Mouse (Mus musculus) gastrocnemius, adult 2 months (tissue): ENCODE data around the gene Tmem131. TPM values are rescaled to one million over a fixed set of nuclear protein-coding genes. Genes with fewer than 3 reads are reported as not detected.

Experiments used
- DNase-seq: peaks from one replicate; pipeline ENCODE4 v3.0.0; 2022
- H3K27ac ChIP-seq: fragments of 200-600 bp; 2 replicates; pipeline ENCODE4 v1.8.1; 2022; ENCODE audit warnings: mild to moderate bottlenecking
- H3K4me3 ChIP-seq: fragments of 200-600 bp; 2 replicates; pipeline ENCODE4 v1.8.1; 2022; ENCODE audit warnings: mild to moderate bottlenecking, moderate library complexity
- CTCF ChIP-seq: fragments of 200-600 bp; IDR thresholded peaks from 2 replicates; pipeline ENCODE4 v1.8.1; 2022; ENCODE audit warnings: antibody characterized with exemption, mild to moderate bottlenecking, moderate library complexity
- intact Hi-C: fragments of 180-260 bp; cut with DNase I; formaldehyde crosslinking; loops from one replicate; pipeline ENCODE4 v1.15.1; 2025
- total RNA-seq, 2 experiments: library from RNA; stranded (reverse); gene quantifications; 2 replicates each; pipeline ENCODE4 v1.2.3; 2021

The Tmem131 gene
- total RNA-seq, 2 experiments from 2014 or later: 24.1 to 37.5 TPM

DNA sequence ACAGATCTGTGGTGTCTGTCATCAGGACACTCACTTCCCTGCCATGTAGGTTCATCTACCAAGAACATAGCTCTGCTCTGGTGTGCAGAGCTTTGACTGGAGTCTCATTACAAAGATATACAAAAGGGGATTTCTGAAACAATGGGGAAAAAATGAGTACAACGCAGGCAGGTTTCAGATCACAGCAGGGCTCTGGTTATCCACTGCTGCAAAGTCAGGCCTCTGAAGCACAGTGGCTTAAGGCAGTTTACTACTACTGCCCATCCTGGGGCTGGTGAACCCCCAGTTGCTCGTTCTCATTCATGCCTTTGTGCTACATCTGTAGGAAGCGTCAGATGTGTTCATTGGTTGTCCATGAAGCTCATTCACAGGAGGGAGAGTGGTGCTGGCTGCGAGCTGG is 57.0 kb downstream of the Tmem131 start:
- no peak for DNase-seq
- H3K4me3 ChIP-seq: no peak overlapping the region
- peak overlapping the region; percentile 71; the same call in 1 of the 2 replicates for H3K27ac ChIP-seq
- intact Hi-C loops: no loop called here
- TF ChIP-seq CTCF: no peak

DNA sequence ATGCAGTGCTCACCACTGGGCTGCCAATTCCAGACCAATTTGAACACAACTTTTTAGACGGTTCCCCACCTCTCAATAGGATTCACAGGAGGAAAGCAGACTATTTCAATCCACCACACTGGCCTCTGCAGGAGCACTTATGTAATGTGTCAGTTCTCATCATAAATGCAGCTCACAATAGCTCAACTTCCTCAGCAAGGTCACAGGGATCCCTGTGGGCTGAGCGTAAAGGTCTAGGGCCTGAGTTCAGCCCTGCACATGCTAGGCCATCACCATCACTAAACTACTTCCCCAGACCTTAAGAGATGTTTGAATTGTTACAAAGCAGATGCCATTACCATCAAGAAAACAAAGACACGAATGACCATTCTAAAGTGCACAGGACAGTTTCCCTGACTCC is 58.9 kb downstream of the Tmem131 start:
- no peak overlapping the region for H3K4me3 ChIP-seq
- H3K27ac ChIP-seq: peak overlapping the region; percentile 71
- intact Hi-C loops: loop anchor here (5.0 kb wide), 1 partner anchor 38 kb away; no protein-coding TSS in a partner anchor
- DNase-seq: no peak
- TF ChIP-seq CTCF: no peak

- no peak for TF ChIP-seq CTCF
- H3K4me3 ChIP-seq: no peak overlapping the region
- peak overlapping the region; percentile 71 for H3K27ac ChIP-seq
- intact Hi-C loops: loop anchor here (2.0 to 5.0 kb wide), 2 partner anchors 21 to 38 kb away; no protein-coding TSS in a partner anchor
- DNase-seq: no peak
Observed at GRCm38 (mm10) chr1:36883805-36884204, 59.7 kb downstream of the Tmem131 start.

GRCm38 (mm10) chr1:36879154-36879553 is 64.3 kb downstream of the Tmem131 start:
- no peak overlapping the region for H3K27ac ChIP-seq
- no peak for DNase-seq
- intact Hi-C loops: no loop called here
- H3K4me3 ChIP-seq: no peak overlapping the region
- TF ChIP-seq CTCF: no peak

DNA sequence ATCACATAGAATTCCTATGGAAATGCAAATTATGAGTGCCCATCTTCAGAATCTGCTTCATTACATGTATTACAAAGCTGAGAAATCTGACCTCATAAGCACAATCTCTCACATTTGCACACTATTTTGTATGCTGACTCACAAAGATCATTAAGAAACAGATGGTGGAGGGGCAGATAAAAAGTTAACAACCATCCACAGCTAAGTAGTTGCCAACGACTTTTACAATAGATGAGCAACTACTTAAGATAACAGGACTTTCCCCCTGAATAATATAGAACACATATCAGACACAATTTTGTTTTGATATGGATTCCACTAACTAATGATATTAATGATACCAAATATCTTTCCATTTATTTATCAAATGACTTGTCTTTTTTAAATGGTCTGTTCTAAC is 66.3 kb downstream of the Tmem131 start:
- Histone ChIP-seq H3K4me3 (no peak overlapping the region), H3K27ac (no peak overlapping the region)
- intact Hi-C loops: no loop called here
- DNase-seq: no peak
- TF ChIP-seq CTCF: no peak

GRCm38 (mm10) chr1:36874874-36875561 is 68.4 kb downstream of the Tmem131 start:
- intact Hi-C loops: no loop called here
- peak overlapping the region; percentile 69 for H3K27ac ChIP-seq
- peak; percentile 52 for DNase-seq
- H3K4me3 ChIP-seq: no peak overlapping the region
- peak; percentile 34; the same call in 1 of the 2 replicates for TF ChIP-seq CTCF

- TF ChIP-seq CTCF: no peak
- Histone ChIP-seq H3K4me3 (no peak overlapping the region), H3K27ac (no peak overlapping the region)
- intact Hi-C loops: no loop called here
- no peak for DNase-seq
Observed at GRCm38 (mm10) chr1:36871238-36871637, 72.2 kb downstream of the Tmem131 start.

DNA sequence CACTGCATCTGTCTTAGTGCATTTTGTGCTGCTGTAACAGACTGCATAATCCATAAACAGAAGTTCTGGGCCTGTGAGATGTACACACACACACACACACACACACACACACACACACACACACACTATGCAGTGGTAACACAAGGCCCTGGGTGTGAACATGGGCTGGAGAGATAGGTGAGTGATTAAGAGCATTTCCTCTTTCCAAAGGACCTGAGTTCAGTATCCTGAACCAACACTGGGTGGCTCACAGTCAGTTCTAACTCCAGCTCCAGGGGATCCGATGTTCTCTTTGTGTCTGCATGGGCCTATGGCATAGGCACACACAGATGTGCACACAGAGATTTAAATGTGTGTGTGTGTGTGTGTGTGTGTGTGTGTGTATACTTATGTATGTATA is 72.9 kb downstream of the Tmem131 start:
- H3K4me3 ChIP-seq: no peak overlapping the region
- TF ChIP-seq CTCF: no peak
- H3K27ac ChIP-seq: no peak overlapping the region
- intact Hi-C loops: no loop called here
- DNase-seq: no peak

GRCm38 (mm10) chr1:36864757-36865156 is 78.7 kb downstream of the Tmem131 start:
- Histone ChIP-seq H3K4me3 (no peak overlapping the region), H3K27ac (peak overlapping the region; percentile 65)
- no peak for TF ChIP-seq CTCF
- intact Hi-C loops: loop anchor here (5.0 kb wide), 1 partner anchor 73 kb away; no protein-coding TSS in a partner anchor
- peak; percentile 65 for DNase-seq

GRCm38 (mm10) chr1:36861775-36862174 is 81.7 kb downstream of the Tmem131 start:
- DNase-seq: no peak
- no peak overlapping the region for H3K4me3 ChIP-seq
- intact Hi-C loops: loop anchor here (2.0 to 5.0 kb wide), 2 partner anchors 21 to 76 kb away; no protein-coding TSS in a partner anchor
- peak overlapping the region; percentile 73 for H3K27ac ChIP-seq
- TF ChIP-seq CTCF: no peak

- no peak for DNase-seq
- no peak overlapping the region; the same call in 1 of the 2 replicates for H3K4me3 ChIP-seq
- intact Hi-C loops: loop anchor here (5.0 kb wide), 1 partner anchor 76 kb away; no protein-coding TSS in a partner anchor
- TF ChIP-seq CTCF: no peak
- peak overlapping the region; percentile 73 for H3K27ac ChIP-seq
Observed at GRCm38 (mm10) chr1:36860876-36861275, 82.6 kb downstream of the Tmem131 start.

DNA sequence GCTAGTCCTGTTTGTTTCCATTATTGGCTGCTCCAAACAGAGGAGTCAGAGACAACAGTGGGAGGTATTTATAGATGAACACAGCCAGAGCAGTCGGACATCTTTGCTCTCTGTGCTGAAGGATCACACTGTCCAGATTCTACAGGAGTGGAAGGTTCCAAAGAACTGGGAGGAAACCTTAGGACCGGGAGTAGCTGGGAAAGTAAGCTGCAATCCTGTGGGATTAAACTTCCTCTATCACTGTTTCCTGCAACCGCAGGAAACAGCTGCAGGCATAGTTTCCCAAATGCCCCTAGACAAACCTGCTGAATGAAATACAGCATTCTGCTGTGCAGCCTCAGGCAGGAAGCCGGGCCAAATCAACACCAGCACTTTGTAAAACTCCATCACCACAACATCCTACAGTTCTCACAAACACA is 83.0 kb downstream of the Tmem131 start:
- intact Hi-C loops: loop anchor here (5.0 kb wide), 1 partner anchor 77 kb away; no protein-coding TSS in a partner anchor
- no peak overlapping the region; the same call in 1 of the 2 replicates for H3K4me3 ChIP-seq
- no peak for TF ChIP-seq CTCF
- peak overlapping the region; percentile 73 for H3K27ac ChIP-seq
- DNase-seq: no peak

- Histone ChIP-seq H3K4me3 (no peak overlapping the region), H3K27ac (no peak overlapping the region)
- no peak for DNase-seq
- TF ChIP-seq CTCF: no peak
- intact Hi-C loops: loop anchor here (5.0 kb wide), 1 partner anchor 145 kb away; no protein-coding TSS in a partner anchor
Observed at GRCm38 (mm10) chr1:36857081-36857480, 86.4 kb downstream of the Tmem131 start.
